Mouse (Mus musculus) hindbrain, embryonic 10.5 days (tissue): Measurements from ENCODE around the gene Satb2. TPM values are rescaled to one million over a fixed set of nuclear protein-coding genes. Genes with fewer than 3 reads are reported as not detected.

Experiments
- DNase-seq: peaks from one replicate; pipeline ENCODE4 v3.0.0-alpha.2; 2017; ENCODE audit warnings: low spot score
- H3K27ac ChIP-seq: fragments of 300-500 bp; sonication (generic); 2 replicates; pipeline ENCODE4 v1.5.1; 2016; ENCODE audit warnings: mild to moderate bottlenecking, moderate library complexity
- H3K27me3 ChIP-seq: fragments of 300-500 bp; sonication (generic); 2 replicates; pipeline ENCODE4 v1.6.1; 2016; ENCODE audit warnings: mild to moderate bottlenecking; ENCODE audit not compliant: poor library complexity, insufficient read depth, severe bottlenecking
- H3K36me3 ChIP-seq: fragments of 300-500 bp; sonication (generic); 2 replicates; pipeline ENCODE4 v1.6.1; 2016; ENCODE audit warnings: mild to moderate bottlenecking, moderate library complexity
- H3K4me1 ChIP-seq: fragments of 300-500 bp; sonication (generic); replicated peaks from 2 replicates; pipeline ENCODE4 v1.6.1; 2016; ENCODE audit warnings: mild to moderate bottlenecking
- H3K4me3 ChIP-seq: fragments of 300-500 bp; sonication (generic); 2 replicates; pipeline ENCODE4 v1.5.1; 2016; ENCODE audit warnings: mild to moderate bottlenecking, moderate library complexity
- H3K9me3 ChIP-seq: fragments of 300-500 bp; sonication (generic); 2 replicates; pipeline ENCODE4 v1.6.1; 2016; ENCODE audit warnings: mild to moderate bottlenecking, moderate library complexity
- WGBS: fragments of 180-500 bp; shearing (Covaris S2); methylation state at CpG from one replicate; pipeline ENCODE4 v1.1.7; 2016; 5-methylcytosine and 5-hydroxymethylcytosine counted together
- polyA plus RNA-seq: library from polyadenylated mRNA; unstranded; fragments of >200 nt; fragmentation: Nextera tagmentation; extraction: Ambion mirVana; gene quantifications from 2 replicates; pipeline ENCODE4 v1.2.1, GENCODE M21; 2016

Gene Satb2
- polyA plus RNA-seq, 1 experiment from 2014 or later, result 0.98 TPM

GRCm38 (mm10) chr1:56980631-56981275, 2.3 kb upstream of the Satb2 start:
- WGBS, result under 1% methylated on average over 27 of the region's 27 CpGs
- Histone ChIP-seq H3K4me3 (peak overlapping the region; percentile 31; the same call in 1 of the 2 replicates), H3K4me1 (peaks cover 48% of the 10 kb centered on the region), H3K27ac (no peak overlapping the region), H3K9me3 (no peaks in the 10 kb centered on the region), H3K27me3 (peaks cover 100% of the 10 kb centered on the region), H3K36me3 (no peaks in the 10 kb centered on the region)
- DNase-seq, result peak; percentile 55

- Histone ChIP-seq H3K36me3 (no peaks in the 10 kb centered on the region), H3K4me1 (peaks cover 48% of the 10 kb centered on the region), H3K27me3 (peaks cover 97% of the 10 kb centered on the region), H3K27ac (no peak overlapping the region), H3K4me3 (no peak overlapping the region), H3K9me3 (no peaks in the 10 kb centered on the region)
- WGBS, result 1% methylated on average over 7 of the region's 7 CpGs
- peak; percentile 34 for DNase-seq
Observed at GRCm38 (mm10) chr1:56979531-56980395, 1.3 kb upstream of the Satb2 start.

- H3K27me3 ChIP-seq, result peaks cover 79% of the 10 kb centered on the region
- H3K4me3 ChIP-seq, result peak overlapping the region; percentile 44
- H3K4me1 ChIP-seq, result peaks cover 38% of the 10 kb centered on the region
- H3K36me3 ChIP-seq, result no peaks in the 10 kb centered on the region
- no peak overlapping the region for H3K27ac ChIP-seq
- peak; percentile 83 for DNase-seq
- under 1% methylated on average over 45 of the region's 45 CpGs for WGBS
- no peaks in the 10 kb centered on the region for H3K9me3 ChIP-seq
Observed at GRCm38 (mm10) chr1:56977201-56978100, 999 bp downstream of the Satb2 start.

GRCm38 (mm10) chr1:56976825-56977104, 1.7 kb downstream of the Satb2 start:
- 2% methylated on average over 11 of the region's 11 CpGs for WGBS
- Histone ChIP-seq H3K4me1 (peaks cover 37% of the 10 kb centered on the region), H3K27me3 (peaks cover 72% of the 10 kb centered on the region), H3K36me3 (no peaks in the 10 kb centered on the region), H3K4me3 (peak overlapping the region; percentile 44), H3K27ac (no peak overlapping the region), H3K9me3 (no peaks in the 10 kb centered on the region)
- no peak for DNase-seq

- Histone ChIP-seq H3K9me3 (no peaks in the 10 kb centered on the region), H3K27ac (no peak overlapping the region), H3K36me3 (no peaks in the 10 kb centered on the region), H3K4me1 (peaks cover 42% of the 10 kb centered on the region), H3K27me3 (peaks cover 69% of the 10 kb centered on the region), H3K4me3 (peak overlapping the region; percentile 44; the same call in 1 of the 2 replicates)
- peak; percentile 43 for DNase-seq
- WGBS, result under 1% methylated on average over 25 of the region's 25 CpGs
Observed at GRCm38 (mm10) chr1:56976044-56976824, 2.2 kb downstream of the Satb2 start.

- peak overlapping the region; percentile 20; the same call in 1 of the 2 replicates for H3K4me3 ChIP-seq
Observed at GRCm38 (mm10) chr1:56975546-56975945, 2.9 kb downstream of the Satb2 start.

GRCm38 (mm10) chr1:56974187-56974586, 4.3 kb downstream of the Satb2 start:
- H3K27ac ChIP-seq, result no peak overlapping the region
- WGBS, result 6% methylated on average over 14 of the region's 14 CpGs
- no peaks in the 10 kb centered on the region for H3K36me3 ChIP-seq
- DNase-seq, result no peak
- H3K27me3 ChIP-seq, result peaks cover 69% of the 10 kb centered on the region
- peak overlapping the region; percentile 68; the same call in 1 of the 2 replicates for H3K4me3 ChIP-seq
- no peaks in the 10 kb centered on the region for H3K9me3 ChIP-seq
- H3K4me1 ChIP-seq, result peaks cover 57% of the 10 kb centered on the region

More at GRCm38 (mm10) chr1:56975546-56975945, 2.9 kb downstream of the Satb2 start:
- Histone ChIP-seq H3K4me1 (peaks cover 44% of the 10 kb centered on the region), H3K27me3 (peaks cover 69% of the 10 kb centered on the region), H3K27ac (no peak overlapping the region), H3K36me3 (no peaks in the 10 kb centered on the region), H3K9me3 (no peaks in the 10 kb centered on the region)
- peak; percentile 48 for DNase-seq
- WGBS, result 2% methylated on average over 12 of the region's 12 CpGs

- WGBS, result under 1% methylated on average over 16 of the region's 16 CpGs
- no peak for DNase-seq
- H3K27me3 ChIP-seq, result peaks cover 69% of the 10 kb centered on the region
- peaks cover 58% of the 10 kb centered on the region for H3K4me1 ChIP-seq
- no peaks in the 10 kb centered on the region for H3K9me3 ChIP-seq
- H3K27ac ChIP-seq, result peak overlapping the region; percentile 93
- H3K36me3 ChIP-seq, result no peaks in the 10 kb centered on the region
- peak overlapping the region; percentile 68 for H3K4me3 ChIP-seq
Observed at GRCm38 (mm10) chr1:56973593-56973950, 4.9 kb downstream of the Satb2 start.

- DNase-seq, result peak; percentile 96
- peaks cover 56% of the 10 kb centered on the region for H3K4me1 ChIP-seq
- H3K9me3 ChIP-seq, result no peaks in the 10 kb centered on the region
- peaks cover 69% of the 10 kb centered on the region for H3K27me3 ChIP-seq
- H3K36me3 ChIP-seq, result no peaks in the 10 kb centered on the region
- H3K4me3 ChIP-seq, result peak overlapping the region; percentile 68
- under 1% methylated on average over 47 of the region's 47 CpGs for WGBS
- peak overlapping the region; percentile 93 for H3K27ac ChIP-seq
Observed at GRCm38 (mm10) chr1:56972950-56973592, 5.4 kb downstream of the Satb2 start.

GRCm38 (mm10) chr1:56972251-56972949, 6.0 kb downstream of the Satb2 start:
- WGBS, result under 1% methylated on average over 83 of the region's 83 CpGs
- H3K4me1 ChIP-seq, result peaks cover 49% of the 10 kb centered on the region
- H3K4me3 ChIP-seq, result peak overlapping the region; percentile 68
- no peaks in the 10 kb centered on the region for H3K9me3 ChIP-seq
- H3K27ac ChIP-seq, result peak overlapping the region; percentile 93
- DNase-seq, result peak; percentile 80
- peaks cover 69% of the 10 kb centered on the region for H3K27me3 ChIP-seq
- H3K36me3 ChIP-seq, result no peaks in the 10 kb centered on the region

GRCm38 (mm10) chr1:56971942-56972250, 6.6 kb downstream of the Satb2 start:
- Histone ChIP-seq H3K27ac (peak overlapping the region; percentile 93), H3K27me3 (peaks cover 64% of the 10 kb centered on the region), H3K36me3 (no peaks in the 10 kb centered on the region), H3K9me3 (no peaks in the 10 kb centered on the region), H3K4me1 (peaks cover 44% of the 10 kb centered on the region), H3K4me3 (peak overlapping the region; percentile 68)
- no peak for DNase-seq
- 1% methylated on average over 23 of the region's 23 CpGs for WGBS
